Mouse (Mus musculus): Measurements from ENCODE around the gene Adgrl3. TPM values are rescaled to one million over a fixed set of nuclear protein-coding genes. Genes with fewer than 3 reads are reported as not detected.
A peak's percentile ranks its signal among the peaks of the same experiment; 100 is the strongest.
"Not testable (repeated sequence)": the region's sequence is repeated elsewhere in the genome, so short reads cannot be mapped to it uniquely, and the experiment has no call there.

Adgrl3 gene
- polyA plus RNA-seq, 1 experiment: 0.95 TPM

DNA sequence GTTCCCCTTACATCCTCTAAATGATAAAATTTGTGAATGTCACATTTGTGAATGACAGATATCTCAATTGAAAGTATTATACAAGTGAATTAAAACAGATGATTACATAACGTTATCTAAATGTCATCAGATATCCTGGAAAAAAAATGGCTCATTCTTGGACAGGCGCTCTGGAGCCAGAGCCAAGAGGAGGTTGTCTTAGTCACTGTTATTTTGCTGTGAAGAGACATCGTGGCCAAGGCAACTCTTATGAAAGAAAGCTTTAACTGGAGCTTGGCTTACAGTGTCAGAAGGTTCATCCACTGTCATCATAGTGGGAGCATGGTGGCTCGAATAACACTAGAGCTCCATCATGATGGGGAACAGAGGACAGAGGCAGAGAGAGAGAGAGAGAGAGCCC lies 511.7 kb downstream of the Adgrl3 start:
- no peaks in the 10 kb centered on the region for H3K4me1 ChIP-seq (ENCODE audit: control insufficient read depth, insufficient read depth, low read length)
- H3K4me3 ChIP-seq (ENCODE audit: insufficient read depth, low read depth, low read length): no peak overlapping the region
- H3K27ac ChIP-seq (ENCODE audit: insufficient read depth, low read depth, low read length): no peak overlapping the region
- TF ChIP-seq POLR2A (IDR thresholded peaks at IDR 0.05; ENCODE audit: low read depth, low read length) (no peak), CTCF (conservative IDR thresholded peaks at IDR 0.05; ENCODE audit: insufficient read depth, insufficient read length, low read depth, low read length) (no peak)
- no peaks in the 10 kb centered on the region for H3K36me3 ChIP-seq (ENCODE audit: control insufficient read depth, insufficient read depth, low read length)
- DNase-seq: no peak
- no peaks in the 10 kb centered on the region for H3K27me3 ChIP-seq (replicated peaks; ENCODE audit: control insufficient read depth, insufficient read depth, low read length)
- 74% methylated on average over 4 of the region's 4 CpGs for WGBS

DNA sequence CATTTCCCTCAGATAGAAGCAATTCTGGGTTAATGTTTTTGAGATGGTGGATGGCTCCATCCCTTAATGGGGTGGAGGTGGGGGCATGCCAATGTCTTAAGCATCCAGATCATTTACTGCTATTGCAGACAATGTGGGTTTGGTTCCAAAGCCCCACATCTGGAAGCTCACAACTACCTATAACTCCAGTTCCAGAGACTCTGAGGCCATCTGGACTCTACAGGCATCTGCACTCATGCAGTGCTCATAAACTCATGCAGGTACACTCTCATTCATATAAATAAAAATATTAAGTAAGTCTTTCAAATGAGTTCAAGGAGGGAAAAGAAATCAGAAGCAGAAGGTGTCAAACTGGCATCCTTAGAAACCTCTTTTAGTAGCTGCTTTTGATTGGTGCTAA lies 530.3 kb downstream of the Adgrl3 start:
- TF ChIP-seq POLR2A (IDR thresholded peaks at IDR 0.05; ENCODE audit: low read depth, low read length) (no peak), CTCF (conservative IDR thresholded peaks at IDR 0.05; ENCODE audit: insufficient read depth, insufficient read length, low read depth, low read length) (no peak)
- DNase-seq: no peak
- no peaks in the 10 kb centered on the region for H3K36me3 ChIP-seq (ENCODE audit: control insufficient read depth, insufficient read depth, low read length)
- H3K4me3 ChIP-seq (ENCODE audit: insufficient read depth, low read depth, low read length): no peak overlapping the region
- no peak overlapping the region for H3K27ac ChIP-seq (ENCODE audit: insufficient read depth, low read depth, low read length)
- H3K27me3 ChIP-seq (replicated peaks; ENCODE audit: control insufficient read depth, insufficient read depth, low read length): no peaks in the 10 kb centered on the region
- no peaks in the 10 kb centered on the region for H3K4me1 ChIP-seq (ENCODE audit: control insufficient read depth, insufficient read depth, low read length)

DNA sequence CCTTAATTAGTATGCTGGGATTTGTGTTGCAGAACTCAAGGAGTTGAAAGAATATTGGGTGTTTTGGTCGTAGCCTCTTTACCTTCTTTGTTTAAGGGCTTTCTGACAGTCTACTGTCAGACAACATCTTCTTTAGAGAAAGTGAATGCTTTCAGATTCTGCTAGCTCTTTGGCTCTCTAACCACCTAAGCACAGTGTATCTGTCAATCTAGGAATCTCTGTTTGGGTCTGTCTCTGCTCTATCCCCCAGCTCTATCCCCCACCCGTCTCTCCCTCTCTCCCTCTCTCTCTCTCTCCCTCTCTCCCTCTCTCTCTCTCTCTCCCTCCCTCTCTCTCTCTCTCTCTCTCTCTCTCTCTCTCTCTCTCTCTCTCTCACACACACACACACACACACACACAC lies 535.2 kb downstream of the Adgrl3 start:
- not testable (repeated sequence) for H3K4me3 ChIP-seq (ENCODE audit: insufficient read depth, low read depth, low read length); DNase-seq; H3K4me1 ChIP-seq (ENCODE audit: control insufficient read depth, insufficient read depth, low read length); H3K36me3 ChIP-seq (ENCODE audit: control insufficient read depth, insufficient read depth, low read length); H3K27me3 ChIP-seq (replicated peaks; ENCODE audit: control insufficient read depth, insufficient read depth, low read length); H3K27ac ChIP-seq (ENCODE audit: insufficient read depth, low read depth, low read length)
- WGBS: 79% methylated on average over 2 of the region's 2 CpGs

DNA sequence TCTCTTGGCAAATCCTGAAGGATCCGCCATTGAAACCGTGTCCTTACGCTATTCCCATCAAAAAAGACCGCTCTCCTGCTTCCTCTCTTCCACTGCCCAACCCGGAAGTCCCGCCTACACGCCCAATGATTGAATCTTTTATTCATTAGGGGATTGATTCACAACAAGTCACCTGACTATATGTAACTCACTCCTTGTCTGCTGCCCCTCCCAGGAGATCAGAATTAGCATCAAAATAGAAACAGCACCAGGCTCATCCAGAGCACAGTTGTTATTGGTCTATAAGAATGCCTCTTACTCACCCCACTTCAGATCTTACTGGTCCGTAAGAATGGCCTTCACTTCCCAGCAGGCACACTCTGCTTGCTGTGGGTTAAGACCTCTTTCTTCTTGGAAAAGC lies 536.1 kb downstream of the Adgrl3 start:
- 88% methylated on average over 8 of the region's 8 CpGs for WGBS
- DNase-seq: no peak
- no peaks in the 10 kb centered on the region for H3K27me3 ChIP-seq (replicated peaks; ENCODE audit: control insufficient read depth, insufficient read depth, low read length)
- no peaks in the 10 kb centered on the region for H3K4me1 ChIP-seq (ENCODE audit: control insufficient read depth, insufficient read depth, low read length)
- no peak overlapping the region for H3K27ac ChIP-seq (ENCODE audit: insufficient read depth, low read depth, low read length)
- no peak overlapping the region for H3K4me3 ChIP-seq (ENCODE audit: insufficient read depth, low read depth, low read length)
- TF ChIP-seq CTCF (conservative IDR thresholded peaks at IDR 0.05; ENCODE audit: insufficient read depth, insufficient read length, low read depth, low read length) (no peak), POLR2A (IDR thresholded peaks at IDR 0.05; ENCODE audit: low read depth, low read length) (no peak)
- no peaks in the 10 kb centered on the region for H3K36me3 ChIP-seq (ENCODE audit: control insufficient read depth, insufficient read depth, low read length)

DNA sequence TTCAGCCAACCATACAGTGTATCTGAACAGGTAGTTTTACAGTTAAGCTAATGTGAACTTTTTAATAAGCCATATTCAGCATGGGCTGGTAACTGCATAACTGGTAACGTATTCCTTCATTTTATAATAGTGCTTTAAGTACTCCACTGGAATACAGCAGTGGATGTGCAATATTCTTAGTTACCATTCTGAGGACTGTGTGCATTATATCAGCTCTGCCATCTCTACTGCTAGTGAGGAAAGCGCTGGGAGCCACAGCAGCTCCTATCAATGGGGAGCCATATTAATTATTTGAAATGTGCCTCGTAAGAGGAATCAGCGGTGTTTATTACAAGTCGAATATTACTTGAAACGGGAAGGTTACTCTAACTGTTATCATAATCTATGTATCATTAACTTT lies 539.0 kb downstream of the Adgrl3 start:
- no peak overlapping the region for H3K4me3 ChIP-seq (ENCODE audit: insufficient read depth, low read depth, low read length)
- no peaks in the 10 kb centered on the region for H3K4me1 ChIP-seq (ENCODE audit: control insufficient read depth, insufficient read depth, low read length)
- DNase-seq: no peak
- TF ChIP-seq POLR2A (IDR thresholded peaks at IDR 0.05; ENCODE audit: low read depth, low read length) (no peak), CTCF (conservative IDR thresholded peaks at IDR 0.05; ENCODE audit: insufficient read depth, insufficient read length, low read depth, low read length) (no peak)
- WGBS: 67% methylated on average over 6 of the region's 6 CpGs
- H3K27ac ChIP-seq (ENCODE audit: insufficient read depth, low read depth, low read length): no peak overlapping the region
- H3K27me3 ChIP-seq (replicated peaks; ENCODE audit: control insufficient read depth, insufficient read depth, low read length): no peaks in the 10 kb centered on the region
- no peaks in the 10 kb centered on the region for H3K36me3 ChIP-seq (ENCODE audit: control insufficient read depth, insufficient read depth, low read length)

DNA sequence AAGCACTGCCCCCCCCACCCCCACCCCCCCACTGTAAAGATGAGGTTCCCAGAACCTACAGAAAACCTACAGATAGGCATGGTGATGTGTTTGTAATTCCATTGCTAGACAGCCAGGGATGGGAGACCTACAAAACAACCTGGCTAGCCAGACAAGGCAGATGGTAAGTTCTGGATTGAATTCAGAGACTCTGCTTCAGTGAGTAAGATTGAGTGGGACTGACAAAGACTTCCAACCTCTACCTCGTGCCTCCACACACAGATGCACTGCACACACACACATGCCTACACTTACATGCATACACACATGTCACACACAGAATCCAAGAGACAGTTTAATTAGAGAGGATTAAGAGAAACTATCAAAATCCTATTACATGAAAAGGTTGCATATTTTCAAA lies 544.4 kb downstream of the Adgrl3 start:
- Histone ChIP-seq H3K27me3 (replicated peaks; ENCODE audit: control insufficient read depth, insufficient read depth, low read length) (no peaks in the 10 kb centered on the region), H3K36me3 (ENCODE audit: control insufficient read depth, insufficient read depth, low read length) (no peaks in the 10 kb centered on the region), H3K27ac (ENCODE audit: insufficient read depth, low read depth, low read length) (no peak overlapping the region), H3K4me1 (ENCODE audit: control insufficient read depth, insufficient read depth, low read length) (no peaks in the 10 kb centered on the region), H3K4me3 (ENCODE audit: insufficient read depth, low read depth, low read length) (no peak overlapping the region)
- WGBS: 48% methylated on average over 1 of the region's 1 CpGs
- TF ChIP-seq POLR2A (IDR thresholded peaks at IDR 0.05; ENCODE audit: low read depth, low read length) (no peak), CTCF (conservative IDR thresholded peaks at IDR 0.05; ENCODE audit: insufficient read depth, insufficient read length, low read depth, low read length) (no peak)
- DNase-seq: no peak

DNA sequence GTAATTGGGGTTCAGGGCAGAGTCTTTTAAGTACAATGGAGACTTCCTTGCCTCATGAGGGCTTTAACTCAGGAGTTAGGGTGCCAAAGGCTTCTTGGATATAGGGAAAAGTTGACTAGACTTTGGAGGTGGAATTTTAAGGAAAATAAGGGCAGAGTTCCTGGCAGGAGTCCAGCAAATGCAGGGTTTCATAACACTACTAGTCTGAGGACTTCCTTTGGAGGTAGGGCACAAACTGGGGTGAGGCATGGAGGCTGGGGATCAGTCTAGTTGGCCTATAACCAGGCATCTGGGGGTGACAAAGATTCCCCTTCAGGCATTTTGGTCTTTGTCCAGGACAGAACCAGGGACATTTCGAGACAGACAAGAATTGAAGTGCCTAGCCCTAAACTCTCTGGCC lies 546.6 kb downstream of the Adgrl3 start:
- H3K27me3 ChIP-seq (replicated peaks; ENCODE audit: control insufficient read depth, insufficient read depth, low read length): no peaks in the 10 kb centered on the region
- H3K27ac ChIP-seq (ENCODE audit: insufficient read depth, low read depth, low read length): no peak overlapping the region

DNA sequence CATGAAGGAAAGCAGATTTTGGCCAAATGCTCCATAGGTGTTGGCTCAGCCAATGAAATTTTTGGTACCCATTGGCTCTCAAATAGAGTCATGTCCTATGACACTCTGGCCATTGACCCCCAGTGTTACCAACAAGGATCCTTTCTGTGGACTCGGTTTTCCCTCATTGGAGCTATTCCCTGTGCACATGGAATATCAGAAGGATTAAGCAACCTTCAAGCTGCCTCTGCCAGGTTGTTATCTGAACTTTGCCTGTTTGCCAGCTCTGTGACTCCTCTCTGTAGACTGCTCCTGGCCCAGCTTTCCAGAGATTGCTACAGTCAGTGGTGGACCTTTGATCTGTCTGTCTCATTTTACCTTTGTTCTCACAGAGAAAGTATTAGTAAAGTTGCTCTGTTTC lies 548.8 kb downstream of the Adgrl3 start:
- WGBS: 54% methylated on average over 1 of the region's 1 CpGs
- Histone ChIP-seq H3K27ac (ENCODE audit: insufficient read depth, low read depth, low read length) (no peak overlapping the region), H3K4me1 (ENCODE audit: control insufficient read depth, insufficient read depth, low read length) (no peaks in the 10 kb centered on the region), H3K4me3 (ENCODE audit: insufficient read depth, low read depth, low read length) (no peak overlapping the region), H3K27me3 (replicated peaks; ENCODE audit: control insufficient read depth, insufficient read depth, low read length) (no peaks in the 10 kb centered on the region), H3K36me3 (ENCODE audit: control insufficient read depth, insufficient read depth, low read length) (no peaks in the 10 kb centered on the region)
- TF ChIP-seq CTCF (conservative IDR thresholded peaks at IDR 0.05; ENCODE audit: insufficient read depth, insufficient read length, low read depth, low read length): no peak
- no peak for TF ChIP-seq POLR2A (IDR thresholded peaks at IDR 0.05; ENCODE audit: low read depth, low read length)
- peak; percentile 85 for DNase-seq

More for the DNA sequence above, 546.6 kb downstream of the Adgrl3 start:
- peak; percentile 21 for DNase-seq
- H3K4me1 ChIP-seq (ENCODE audit: control insufficient read depth, insufficient read depth, low read length): no peaks in the 10 kb centered on the region
- H3K4me3 ChIP-seq (ENCODE audit: insufficient read depth, low read depth, low read length): no peak overlapping the region
- WGBS: 80% methylated on average over 1 of the region's 1 CpGs
- no peaks in the 10 kb centered on the region for H3K36me3 ChIP-seq (ENCODE audit: control insufficient read depth, insufficient read depth, low read length)
- TF ChIP-seq POLR2A (IDR thresholded peaks at IDR 0.05; ENCODE audit: low read depth, low read length): no peak
- TF ChIP-seq CTCF (conservative IDR thresholded peaks at IDR 0.05; ENCODE audit: insufficient read depth, insufficient read length, low read depth, low read length): no peak
